Comparison of ENCODE assay signal across 7 mouse cellular contexts in genomic region chr14:103780336-103780735, GRCm38 (mm10).
DNase-seq lines count a peak whose midpoint lies in the region; ATAC-seq and TF ChIP-seq lines count a peak whose summit lies in the region.
"Not testable (repeated sequence)": the region's sequence is repeated elsewhere in the genome, so short reads cannot be mapped to it uniquely, and the experiment has no call there.

No protein-coding gene starts in this region.

- not testable (repeated sequence) for H3K4me2 ChIP-seq in hindbrain, postnatal 0 days (ENCODE audit: low read depth, low read length); liver, embryonic 12.5 days; liver, embryonic 14.5 days (ENCODE audit: low read depth); midbrain, embryonic 12.5 days (replicated peaks); midbrain, embryonic 15.5 days

- not testable (repeated sequence) for H3K36me3 ChIP-seq in hindbrain, embryonic 10.5 days; hindbrain, postnatal 0 days (ENCODE audit: insufficient read depth, low read length); liver, embryonic 12.5 days; liver, embryonic 14.5 days (replicated peaks; ENCODE audit: control insufficient read depth, insufficient read depth, low read depth); midbrain, embryonic 12.5 days; midbrain, embryonic 15.5 days (replicated peaks)

- not testable (repeated sequence) for TF ChIP-seq CTCF in hindbrain, postnatal 0 days (IDR thresholded peaks at IDR 0.05; ENCODE audit: low read depth); liver, embryonic 14.5 days (IDR thresholded peaks at IDR 0.05; ENCODE audit: low read depth)

- not testable (repeated sequence) for H3K27me3 ChIP-seq in hindbrain, embryonic 10.5 days (ENCODE audit: insufficient read depth, poor library complexity, severe bottlenecking); hindbrain, postnatal 0 days (ENCODE audit: insufficient read depth, low read length); liver, embryonic 12.5 days (replicated peaks); liver, embryonic 14.5 days (ENCODE audit: control insufficient read depth, insufficient read depth, low read length); midbrain, embryonic 12.5 days; midbrain, embryonic 15.5 days (replicated peaks)

- not testable (repeated sequence) for H3K9ac ChIP-seq in hindbrain, postnatal 0 days (replicated peaks; ENCODE audit: low read length); liver, embryonic 12.5 days; liver, embryonic 14.5 days (replicated peaks); midbrain, embryonic 12.5 days (replicated peaks); midbrain, embryonic 15.5 days

- WGBS in hindbrain, embryonic 10.5 days, result 90% methylated on average over 6 of the region's 6 CpGs
- 95% methylated on average over 6 of the region's 6 CpGs for WGBS in hindbrain, postnatal 0 days
- WGBS in liver, embryonic 12.5 days (ENCODE audit: insufficient replicate concordance), result 75% methylated on average over 6 of the region's 6 CpGs
- WGBS in liver, embryonic 14.5 days (ENCODE audit: insufficient replicate concordance), result 49% methylated on average over 6 of the region's 6 CpGs
- WGBS in midbrain, embryonic 12.5 days, result 97% methylated on average over 6 of the region's 6 CpGs
- WGBS in midbrain, embryonic 15.5 days, result 96% methylated on average over 6 of the region's 6 CpGs

- not testable (repeated sequence) for TF ChIP-seq EP300 in liver, embryonic 14.5 days (IDR thresholded peaks at IDR 0.05; ENCODE audit: low read depth)

- H3K4me3 ChIP-seq in hindbrain, embryonic 10.5 days; hindbrain, postnatal 0 days (ENCODE audit: low read length); liver, embryonic 12.5 days; liver, embryonic 14.5 days (ENCODE audit: insufficient read depth in 1 of 2, low read depth in 2 of 2, low read length in 2 of 2); midbrain, embryonic 12.5 days; midbrain, embryonic 15.5 days: not testable (repeated sequence)

- not testable (repeated sequence) for H3K9me3 ChIP-seq in hindbrain, embryonic 10.5 days; hindbrain, postnatal 0 days (ENCODE audit: low read length); liver, embryonic 12.5 days (replicated peaks); liver, embryonic 14.5 days (ENCODE audit: control insufficient read depth, low read length); midbrain, embryonic 12.5 days; midbrain, embryonic 15.5 days

- peaks cover 32% of the 10 kb centered on the region for H3K4me1 ChIP-seq in hindbrain, embryonic 10.5 days (replicated peaks)
- H3K4me1 ChIP-seq in hindbrain, postnatal 0 days (ENCODE audit: insufficient read depth, low read length); liver, embryonic 12.5 days; liver, embryonic 14.5 days (replicated peaks; ENCODE audit: control insufficient read depth in 2 of 2, insufficient read depth in 2 of 2, low read length in 1 of 2): not testable (repeated sequence)
- peaks cover 27% of the 10 kb centered on the region for H3K4me1 ChIP-seq in midbrain, embryonic 12.5 days
- H3K4me1 ChIP-seq in midbrain, embryonic 15.5 days, result peaks cover 18% of the 10 kb centered on the region

- peak overlapping the region; percentile 69; the same call in 1 of the 2 replicates for H3K27ac ChIP-seq in hindbrain, embryonic 10.5 days
- peak overlapping the region; percentile 71; the same call in 1 of the 2 replicates for H3K27ac ChIP-seq in hindbrain, postnatal 0 days
- not testable (repeated sequence) for H3K27ac ChIP-seq in liver, embryonic 12.5 days; liver, embryonic 14.5 days
- H3K27ac ChIP-seq in midbrain, embryonic 12.5 days (replicated peaks), result peak overlapping the region; percentile 90; the same call in 1 of the 2 replicates
- H3K27ac ChIP-seq in midbrain, embryonic 15.5 days, result peak overlapping the region; percentile 7; the same call in 1 of the 2 replicates

- peak; percentile 3 for DNase-seq in c-Kit-positive CD71-positive TER-119-negative erythroid progenitor cells, embryonic 14.5 days (ENCODE audit: low read depth)
- DNase-seq in hindbrain, embryonic 10.5 days (ENCODE audit: low spot score); hindbrain, postnatal 0 days (ENCODE audit: low spot score); liver, embryonic 14.5 days (ENCODE audit: low read depth in 3 of 3, low spot score in 3 of 3): not testable (repeated sequence)

- ATAC-seq in hindbrain, postnatal 0 days; midbrain, embryonic 12.5 days (ENCODE audit: low FRiP score, low read depth); midbrain, embryonic 15.5 days (replicated peaks): not testable (repeated sequence)
- peak; percentile 70 for ATAC-seq in liver, embryonic 12.5 days
- ATAC-seq in liver, embryonic 14.5 days (ENCODE audit: insufficient read depth), result peak; percentile 52; the same call in 1 of the 2 replicates
